ENCODE assay signal across 1 mouse cellular context in genomic region chr7:24530062-24530931, GRCm38 (mm10).
TF ChIP-seq lines count a peak whose summit lies in the region.

Irgq (plus strand) TSS chr7:24530689.

TF ChIP-seq in MEL, 35 proteins besides CTCF, POLR2A, EP300 and RAD21 (continued from another document):
- no peak for TF ChIP-seq MEF2A (IDR thresholded peaks at IDR 0.05; ENCODE audit: extremely low read depth, insufficient replicate concordance, low read depth, low read length, poor library complexity, severe bottlenecking)
- no peak for TF ChIP-seq MAFK (IDR thresholded peaks at IDR 0.05; ENCODE audit: borderline replicate concordance, low read depth, low read length)
- no peak for TF ChIP-seq GATA1 (IDR thresholded peaks at IDR 0.05; ENCODE audit: low read depth, low read length)
- no peak for TF ChIP-seq SMC3 (IDR thresholded peaks at IDR 0.05; ENCODE audit: low read depth, low read length)
- TF ChIP-seq CHD1 (IDR thresholded peaks at IDR 0.05; ENCODE audit: low read depth, low read length): no peak
- no peak for TF ChIP-seq POLR2AphosphoS5 (IDR thresholded peaks at IDR 0.05; ENCODE audit: borderline replicate concordance, low read depth, low read length)
